Mouse (Mus musculus) lung, postnatal 25 days (tissue): ENCODE data around the gene Fibcd1.

Source experiments
- DNase-seq: peaks from one replicate; pipeline ENCODE4 v3.0.0; 2022; ENCODE audit warnings: low spot score

Gene Fibcd1

DNA sequence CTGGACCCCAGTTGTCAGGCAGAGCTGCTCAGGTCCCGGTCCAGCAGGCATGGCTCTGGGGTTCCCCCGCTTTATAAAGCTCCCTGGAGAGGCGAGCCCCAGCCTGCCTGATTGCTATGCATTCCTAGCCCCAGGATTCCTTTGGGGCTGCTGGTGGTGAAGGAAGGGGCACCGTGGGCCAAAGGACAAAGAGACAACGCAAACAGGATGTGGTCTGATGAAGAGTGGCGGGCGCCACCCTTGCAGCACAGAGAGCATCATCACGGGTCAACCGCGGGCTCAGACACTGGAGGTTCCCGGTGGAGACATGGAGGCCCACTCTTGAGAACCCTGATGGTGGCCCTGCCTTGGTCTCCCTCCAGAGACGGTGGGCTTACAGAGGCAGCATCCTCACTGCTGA lies 35.4 kb downstream of the Fibcd1 start, which contains the start of gene Qrfp:
Qrfp (minus strand) TSS at position 137 of the 400 bp plus-strand sequence.
- DNase-seq: no peak

DNA sequence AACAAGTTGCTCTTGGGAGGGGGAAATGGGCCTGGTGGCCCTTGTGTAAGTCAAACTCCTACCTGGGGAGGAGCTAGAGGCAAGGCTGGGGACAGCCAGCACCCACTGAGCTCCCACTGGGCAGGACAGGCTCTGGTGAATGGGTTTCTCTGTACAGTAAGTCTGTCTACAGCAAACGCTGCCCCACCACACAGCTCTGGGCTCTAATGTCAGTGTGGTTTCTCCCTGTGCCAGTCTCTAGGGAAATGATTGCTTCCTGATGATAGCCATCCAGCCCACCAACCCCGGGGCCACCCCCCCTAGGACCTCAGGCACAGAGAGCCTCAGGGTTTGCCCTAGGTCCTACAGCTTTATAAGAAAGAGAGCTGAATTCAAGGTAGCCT lies 36.5 kb downstream of the Fibcd1 start:
- DNase-seq: no peak

- DNase-seq: no peak
Measured at GRCm38 (mm10) chr2:31808410-31809357, 37.1 kb downstream of the Fibcd1 start.

- DNase-seq: no peak
Measured at GRCm38 (mm10) chr2:31806639-31807382, 39.0 kb downstream of the Fibcd1 start.

GRCm38 (mm10) chr2:31803480-31803879 lies 42.3 kb downstream of the Fibcd1 start:
- peak; percentile 12 for DNase-seq

DNA sequence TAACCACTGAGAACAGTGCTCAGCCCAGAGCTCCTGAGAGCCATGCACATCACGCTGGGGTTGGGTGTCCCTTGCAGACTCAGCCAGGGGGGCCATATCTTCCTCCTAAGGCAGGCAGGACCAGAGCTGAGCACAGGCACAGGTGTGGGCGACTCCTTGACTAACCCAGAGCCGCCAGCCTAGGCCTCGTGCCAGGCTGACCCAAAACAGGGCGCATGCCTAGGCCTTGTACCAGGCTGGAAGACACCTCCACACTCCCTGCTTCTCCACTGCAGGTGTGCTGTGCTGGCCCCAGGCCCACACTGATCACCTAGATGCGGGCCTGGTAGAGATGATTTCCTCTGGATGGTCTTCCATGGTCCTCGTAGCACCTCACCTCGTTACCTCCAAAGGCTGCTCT lies 43.0 kb downstream of the Fibcd1 start:
- DNase-seq: no peak

GRCm38 (mm10) chr2:31801416-31801815 lies 44.4 kb downstream of the Fibcd1 start:
- no peak for DNase-seq

GRCm38 (mm10) chr2:31796943-31797342 lies 48.9 kb downstream of the Fibcd1 start:
- peak; percentile 40 for DNase-seq

DNA sequence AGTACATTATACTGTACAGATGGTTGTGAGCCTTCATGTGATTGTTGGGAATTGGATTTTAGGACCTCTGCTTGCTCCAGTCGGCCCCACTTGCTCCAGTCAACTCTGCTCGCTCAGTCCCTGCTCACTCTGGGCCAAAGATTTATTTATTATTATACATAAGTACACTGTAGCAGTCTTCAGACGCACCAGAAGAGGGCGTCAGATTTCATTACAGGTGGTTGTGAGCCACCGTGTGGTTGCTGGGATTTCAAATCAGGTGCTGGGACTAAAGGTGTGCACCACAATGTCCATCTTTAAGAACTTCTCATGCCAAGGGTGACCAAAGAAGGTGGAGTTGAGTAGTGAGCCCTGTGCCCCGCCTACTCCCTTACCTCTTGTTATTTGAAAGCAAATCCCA lies 53.2 kb downstream of the Fibcd1 start:
- no peak for DNase-seq

DNA sequence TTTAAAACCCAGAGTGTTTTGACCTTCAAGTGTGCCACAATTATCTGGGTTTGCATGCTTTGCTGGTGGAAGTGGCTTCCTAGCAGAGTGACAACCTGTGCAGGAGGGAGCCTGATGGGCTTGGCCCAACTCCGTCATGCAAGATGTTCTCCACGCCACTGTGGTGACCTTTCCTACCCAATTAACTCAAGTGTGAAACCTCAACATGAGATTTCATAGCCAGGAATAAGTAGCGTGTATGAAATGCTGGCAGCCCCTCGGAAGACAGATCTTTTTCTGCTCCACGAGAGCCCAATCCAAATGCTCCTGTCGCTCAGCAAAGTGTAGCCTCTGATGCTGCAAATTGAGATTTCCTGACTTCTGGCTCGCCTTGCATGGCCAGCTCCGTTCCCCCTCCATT lies 54.5 kb downstream of the Fibcd1 start:
- no peak for DNase-seq

GRCm38 (mm10) chr2:31790728-31791251 lies 55.0 kb downstream of the Fibcd1 start:
- no peak for DNase-seq

DNA sequence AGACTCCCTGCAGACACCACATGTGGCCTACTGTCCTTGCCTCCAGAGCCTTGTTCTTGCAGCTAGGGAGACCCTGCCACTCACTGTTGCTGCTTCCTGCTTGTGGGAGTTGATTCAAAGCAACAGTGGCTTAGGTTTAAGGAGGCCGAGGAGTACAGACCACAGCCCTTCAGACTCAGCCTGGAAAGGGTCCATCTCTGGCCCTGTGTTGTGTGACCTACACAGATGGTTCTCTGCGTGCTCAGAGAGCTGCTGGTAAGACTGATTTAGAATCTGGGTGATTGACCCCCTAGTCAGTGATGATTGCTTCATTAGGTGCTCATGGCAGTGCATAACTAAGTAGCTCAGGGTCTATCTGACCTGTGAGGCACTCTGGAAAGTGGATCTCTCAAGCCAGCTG lies 56.6 kb downstream of the Fibcd1 start:
- no peak for DNase-seq

DNA sequence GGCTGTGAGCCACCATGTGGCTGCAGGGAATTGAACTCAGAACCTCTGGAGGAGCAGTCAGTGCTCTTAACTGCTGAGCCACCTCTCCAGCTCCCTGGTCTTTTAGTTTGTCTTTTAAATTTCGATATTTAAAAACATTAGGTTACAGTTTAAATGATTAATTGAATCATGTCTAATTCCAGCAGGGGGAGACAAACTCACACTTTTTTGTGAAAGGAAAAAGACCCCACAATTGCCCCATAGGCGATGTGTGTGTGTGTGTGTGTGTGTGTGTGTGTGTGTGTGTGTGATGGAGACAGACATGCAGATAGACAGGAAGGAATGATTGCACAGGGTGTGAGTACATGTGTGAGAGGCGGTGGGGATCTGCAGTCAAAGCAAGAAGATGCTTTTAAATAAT lies 57.6 kb downstream of the Fibcd1 start:
- no peak for DNase-seq

- DNase-seq: peak; percentile 74
Measured at GRCm38 (mm10) chr2:31787029-31787428, 58.8 kb downstream of the Fibcd1 start.

- peak; percentile 90 for DNase-seq
Measured at GRCm38 (mm10) chr2:31785074-31785473, 60.7 kb downstream of the Fibcd1 start.

DNA sequence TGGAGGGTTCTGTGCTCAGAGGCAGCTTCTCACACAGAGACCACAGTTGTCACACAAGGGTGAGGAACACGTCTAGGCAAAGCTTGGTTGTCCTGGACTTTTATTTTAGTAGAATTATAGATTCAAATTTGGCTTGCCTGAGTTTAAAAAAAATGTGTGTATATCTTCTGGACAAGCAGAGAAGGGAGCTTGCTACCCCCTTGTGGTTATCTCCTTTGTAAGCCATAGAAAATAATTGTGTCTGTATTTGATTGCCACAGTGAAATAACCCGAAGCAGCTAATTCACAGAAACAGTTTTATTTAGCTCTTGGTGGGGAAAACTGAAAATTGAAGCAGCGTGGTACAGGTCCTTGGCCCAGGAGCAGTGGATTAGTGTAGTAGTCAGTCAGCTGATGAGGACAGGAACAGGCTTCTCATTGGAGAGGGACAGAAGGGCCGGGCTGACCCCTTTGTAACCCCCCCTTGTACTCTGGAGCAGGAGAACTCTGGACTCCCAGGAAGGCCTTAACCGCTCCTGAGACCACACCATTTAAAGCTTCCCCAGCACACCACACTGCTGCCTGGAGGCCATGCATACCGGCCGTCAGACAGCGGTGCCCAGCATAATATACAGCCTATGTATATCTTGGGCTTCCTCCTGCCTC lies 62.7 kb downstream of the Fibcd1 start:
- no peak for DNase-seq

DNA sequence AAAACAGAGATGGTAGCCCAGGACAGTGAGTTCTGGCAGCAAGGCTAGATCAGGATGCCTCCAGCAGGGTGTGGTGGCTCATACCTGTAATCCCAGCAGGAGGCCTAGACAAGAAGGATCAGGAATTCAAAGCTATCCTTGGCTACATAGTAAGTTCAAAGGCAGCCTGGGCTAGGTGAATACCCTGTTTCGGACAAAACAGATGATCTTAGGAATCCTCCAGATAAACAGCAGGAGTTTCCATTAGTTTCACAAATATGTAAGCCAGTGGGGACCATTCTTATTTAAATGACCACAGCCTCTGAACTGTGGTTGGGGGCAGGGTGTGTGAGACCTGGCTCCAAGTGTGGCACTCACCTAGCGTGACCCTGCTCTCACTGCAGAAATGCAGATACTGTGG lies 66.5 kb downstream of the Fibcd1 start:
- DNase-seq: no peak

DNA sequence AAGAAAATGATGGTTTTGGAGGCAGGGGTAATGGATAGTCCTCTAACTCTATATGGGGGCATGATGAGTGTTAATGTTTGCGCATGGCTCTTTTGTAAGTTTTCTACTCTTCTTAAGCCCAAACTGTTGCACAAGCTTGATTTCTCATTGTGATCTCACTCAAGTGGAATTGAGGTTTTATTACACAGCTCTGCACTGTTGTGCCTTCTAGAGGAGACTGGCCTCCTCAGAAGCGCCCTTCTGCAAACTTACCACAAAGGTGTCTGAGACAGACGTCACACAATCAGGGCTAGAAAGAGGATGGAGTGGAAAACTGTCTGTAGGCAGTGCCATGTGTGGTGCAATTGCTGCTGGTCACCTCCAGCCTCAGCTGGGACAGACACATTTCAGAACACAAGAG lies 69.3 kb downstream of the Fibcd1 start:
- no peak for DNase-seq

- peak; percentile 89 for DNase-seq
Measured at GRCm38 (mm10) chr2:31770781-31771441, 74.9 kb downstream of the Fibcd1 start.

DNA sequence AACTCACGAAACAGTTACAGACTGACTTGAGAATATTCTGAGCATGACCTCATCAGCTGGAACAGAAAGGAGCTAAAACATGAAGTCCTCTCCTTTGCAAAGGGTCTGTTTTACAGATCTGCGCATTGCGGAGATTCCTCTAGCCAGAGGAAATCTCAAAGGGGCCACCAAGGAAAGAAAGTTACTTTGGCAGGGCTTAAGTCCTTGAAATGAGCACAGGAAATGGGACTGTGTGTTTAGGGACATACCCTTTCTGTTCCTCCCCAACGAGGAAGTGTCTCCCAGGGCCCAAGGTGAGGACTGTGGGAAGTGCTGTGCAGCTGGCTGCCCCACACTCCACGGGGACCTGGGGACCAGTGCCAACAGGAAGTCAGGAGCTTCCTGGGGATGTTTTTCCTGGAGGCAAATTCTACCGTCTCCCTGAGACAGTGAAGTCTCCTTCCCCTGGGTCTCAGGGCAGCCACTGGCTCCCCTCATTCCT lies 76.1 kb downstream of the Fibcd1 start:
- peak; percentile 79 for DNase-seq

DNA sequence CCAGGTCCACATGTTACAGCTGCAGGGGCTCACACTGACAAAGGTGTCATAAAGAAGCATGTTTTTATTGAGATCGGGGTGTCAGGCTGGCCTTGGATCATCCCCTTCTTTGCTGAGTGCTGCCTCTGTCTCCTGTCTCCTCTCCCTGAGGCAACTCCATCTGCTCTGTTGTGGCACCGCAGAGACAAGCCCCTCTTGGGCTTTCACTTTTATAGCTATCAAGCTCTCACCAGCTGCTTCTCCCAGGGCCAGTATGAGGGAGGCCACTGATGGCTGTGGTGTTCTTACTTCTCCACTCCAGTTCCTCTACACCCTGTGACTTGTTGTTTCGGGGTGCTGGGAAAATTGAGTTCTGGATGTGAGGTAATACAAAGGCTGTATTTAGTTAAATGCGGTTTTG lies 76.7 kb downstream of the Fibcd1 start:
- DNase-seq: no peak

- peak; percentile 61 for DNase-seq
Measured at GRCm38 (mm10) chr2:31767815-31768214, 78.0 kb downstream of the Fibcd1 start.
